Mouse (Mus musculus) liver, embryonic 13.5 days (tissue): ENCODE results near the gene Pcp4l1. TPM values are rescaled to one million over a fixed set of nuclear protein-coding genes. Genes with fewer than 3 reads are reported as not detected.
"Not testable (repeated sequence)": the region's sequence is repeated elsewhere in the genome, so short reads cannot be mapped to it uniquely, and the experiment has no call there.

Source experiments
- ATAC-seq: fragments of 200-750 bp; cut with Nextera tagmentation; 2 replicates; pipeline ENCODE4 v1.8.0; 2017; ENCODE audit warnings: low read depth, mild to moderate bottlenecking, moderate number of reproducible peaks, moderate library complexity
- DNase-seq: peaks from one replicate; pipeline ENCODE4 v3.0.0; 2022
- H3K27ac ChIP-seq: fragments of 300-500 bp; sonication (generic); 2 replicates; pipeline ENCODE4 v1.5.1; 2015; ENCODE audit warnings: moderate library complexity, mild to moderate bottlenecking, inconsistent platforms
- H3K27me3 ChIP-seq: fragments of 300-500 bp; sonication (generic); 2 replicates; pipeline ENCODE4 v1.6.1; 2015; ENCODE audit warnings: mild to moderate bottlenecking, inconsistent platforms
- H3K36me3 ChIP-seq: fragments of 300-500 bp; sonication (generic); 2 replicates; pipeline ENCODE4 v1.6.1; 2015; ENCODE audit warnings: mild to moderate bottlenecking, inconsistent platforms
- H3K4me1 ChIP-seq: fragments of 300-500 bp; sonication (generic); replicated peaks from 2 replicates; pipeline ENCODE4 v1.6.1; 2015; ENCODE audit warnings: inconsistent platforms
- H3K4me2 ChIP-seq: fragments of 300-500 bp; sonication (generic); 2 replicates; pipeline ENCODE4 v1.6.1; 2015; ENCODE audit warnings: inconsistent platforms, mild to moderate bottlenecking, moderate library complexity
- H3K4me3 ChIP-seq: fragments of 300-500 bp; sonication (generic); replicated peaks from 2 replicates; pipeline ENCODE4 v1.5.1; 2015; ENCODE audit warnings: mild to moderate bottlenecking, inconsistent platforms
- H3K9ac ChIP-seq: fragments of 300-500 bp; sonication (generic); 2 replicates; pipeline ENCODE4 v1.6.1; 2015; ENCODE audit warnings: mild to moderate bottlenecking, inconsistent platforms
- H3K9me3 ChIP-seq: fragments of 300-500 bp; sonication (generic); replicated peaks from 2 replicates; pipeline ENCODE4 v1.6.1; 2016; ENCODE audit warnings: inconsistent platforms
- WGBS: fragments of 180-500 bp; shearing (Covaris S2); methylation state at CpG from one replicate; pipeline ENCODE4 v1.1.7; 2015; ENCODE audit not compliant: insufficient replicate concordance; 5-methylcytosine and 5-hydroxymethylcytosine counted together
- polyA plus RNA-seq: library from polyadenylated mRNA; unstranded; fragments of >200 nt; fragmentation: Nextera tagmentation; extraction: Ambion mirVana; gene quantifications from 2 replicates; pipeline ENCODE4 v1.2.1, GENCODE M21; 2015

Pcp4l1 gene
- polyA plus RNA-seq, 1 experiment from 2014 or later, result 1.8 TPM

DNA sequence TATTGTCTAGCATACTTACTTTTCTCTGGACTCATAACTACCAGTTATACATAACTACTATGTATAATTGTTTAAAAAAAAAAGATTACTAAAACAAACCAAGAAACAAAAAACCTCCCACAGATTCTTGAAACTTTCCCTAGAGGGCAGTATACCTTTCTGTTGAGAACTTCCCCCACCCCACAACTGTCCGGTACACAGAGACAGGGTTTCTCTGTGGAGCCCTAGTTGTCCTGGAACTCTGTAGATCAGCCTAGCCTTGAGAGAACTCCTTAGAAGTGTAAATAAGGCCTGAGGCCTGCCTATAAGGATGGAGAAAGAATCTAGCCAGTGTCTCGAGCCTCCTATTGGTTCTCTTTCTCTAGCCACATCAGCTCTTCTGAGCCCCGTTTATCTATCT is 31.8 kb downstream of the Pcp4l1 start:
- Histone ChIP-seq H3K27me3 (peaks cover 28% of the 10 kb centered on the region), H3K4me1 (peaks cover 17% of the 10 kb centered on the region), H3K36me3 (no peaks in the 10 kb centered on the region), H3K9ac (no peak overlapping the region), H3K9me3 (no peaks in the 10 kb centered on the region), H3K4me2 (no peak overlapping the region), H3K4me3 (no peak overlapping the region), H3K27ac (no peak overlapping the region)
- ATAC-seq (no peak), DNase-seq (no peak)
- 30% methylated on average over 3 of the region's 3 CpGs for WGBS

DNA sequence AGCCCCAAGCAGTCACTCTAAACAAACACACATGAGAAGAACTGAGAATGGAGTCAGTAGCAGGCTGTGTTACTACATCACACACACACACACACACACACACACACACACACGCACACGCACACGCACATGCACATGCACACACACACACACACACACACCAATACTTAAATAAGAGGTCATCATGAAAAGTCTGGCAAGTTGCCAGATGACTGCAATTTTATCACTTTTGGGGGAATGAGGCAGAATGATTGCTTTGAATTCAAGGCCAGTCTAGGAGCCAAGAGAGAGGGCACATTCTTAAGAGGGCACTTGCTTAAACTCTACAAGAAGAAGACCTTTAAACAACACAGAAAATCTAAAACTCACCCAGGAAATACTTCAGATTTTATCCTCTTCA is 33.5 kb downstream of the Pcp4l1 start:
- peaks cover 17% of the 10 kb centered on the region for H3K4me1 ChIP-seq

DNA sequence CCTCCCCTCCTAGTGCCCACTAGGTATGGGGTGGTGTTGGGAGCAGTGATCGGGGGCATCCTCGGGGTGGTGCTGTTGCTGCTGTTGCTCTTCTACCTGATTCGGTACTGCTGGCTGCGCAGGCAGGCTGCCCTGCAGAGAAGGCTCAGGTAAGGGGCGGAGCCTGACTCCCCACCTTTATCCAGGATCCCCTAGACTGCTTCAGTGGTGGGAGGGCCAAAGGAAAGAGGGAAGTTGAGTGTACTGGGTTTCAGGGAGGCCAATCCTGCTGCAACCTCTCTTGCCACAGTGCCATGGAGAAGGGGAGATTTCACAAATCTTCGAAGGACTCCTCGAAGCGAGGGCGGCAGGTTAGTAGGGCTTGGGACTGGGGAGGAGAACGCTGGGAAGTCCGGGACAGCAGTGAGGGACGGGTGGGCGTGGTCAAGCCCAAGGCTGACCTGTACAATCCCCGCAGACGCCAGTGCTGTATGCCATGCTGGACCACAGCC is 36.5 kb downstream of the Pcp4l1 start:
- Histone ChIP-seq H3K4me1 (peaks cover 17% of the 10 kb centered on the region), H3K4me3 (peak overlapping the region; percentile 26), H3K9ac (no peak overlapping the region), H3K27ac (no peak overlapping the region), H3K4me2 (peak overlapping the region; percentile 53), H3K9me3 (no peaks in the 10 kb centered on the region), H3K27me3 (peaks cover 62% of the 10 kb centered on the region), H3K36me3 (no peaks in the 10 kb centered on the region)
- ATAC-seq (peak; percentile 47), DNase-seq (no peak)
- WGBS, result 11% methylated on average over 15 of the region's 15 CpGs

More for the DNA sequence above, 33.5 kb downstream of the Pcp4l1 start:
- no peak for DNase-seq
- no peaks in the 10 kb centered on the region for H3K9me3 ChIP-seq
- H3K4me3 ChIP-seq, result no peak overlapping the region
- no peak overlapping the region for H3K27ac ChIP-seq
- H3K27me3 ChIP-seq, result peaks cover 41% of the 10 kb centered on the region
- H3K4me2 ChIP-seq, result no peak overlapping the region
- 89% methylated on average over 3 of the region's 3 CpGs for WGBS
- no peak for ATAC-seq
- H3K36me3 ChIP-seq, result no peaks in the 10 kb centered on the region
- H3K9ac ChIP-seq, result no peak overlapping the region

DNA sequence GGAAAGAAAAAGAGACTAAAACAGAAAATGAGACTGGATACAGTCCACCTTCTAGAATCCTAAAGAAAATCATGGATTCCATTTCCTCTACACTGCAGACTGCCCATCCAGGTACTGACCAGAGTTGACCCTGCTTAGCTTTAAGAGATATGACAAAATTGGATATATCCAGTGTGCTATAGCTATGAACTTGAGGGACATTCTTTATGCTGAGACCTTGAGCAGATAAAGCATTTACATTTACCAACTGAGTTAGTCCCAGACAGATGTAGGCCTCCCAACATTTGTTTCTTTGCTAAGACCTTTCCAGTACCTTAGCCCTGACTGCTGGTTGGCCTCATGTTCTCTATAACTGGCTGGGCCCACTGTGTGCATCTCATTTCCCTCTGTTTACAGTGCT is 38.1 kb downstream of the Pcp4l1 start:
- Histone ChIP-seq H3K4me1 (peaks cover 17% of the 10 kb centered on the region), H3K4me2 (no peak overlapping the region), H3K9ac (no peak overlapping the region), H3K4me3 (no peak overlapping the region), H3K9me3 (no peaks in the 10 kb centered on the region), H3K27me3 (peaks cover 63% of the 10 kb centered on the region), H3K36me3 (no peaks in the 10 kb centered on the region), H3K27ac (no peak overlapping the region)
- no peak for DNase-seq
- no peak for ATAC-seq

DNA sequence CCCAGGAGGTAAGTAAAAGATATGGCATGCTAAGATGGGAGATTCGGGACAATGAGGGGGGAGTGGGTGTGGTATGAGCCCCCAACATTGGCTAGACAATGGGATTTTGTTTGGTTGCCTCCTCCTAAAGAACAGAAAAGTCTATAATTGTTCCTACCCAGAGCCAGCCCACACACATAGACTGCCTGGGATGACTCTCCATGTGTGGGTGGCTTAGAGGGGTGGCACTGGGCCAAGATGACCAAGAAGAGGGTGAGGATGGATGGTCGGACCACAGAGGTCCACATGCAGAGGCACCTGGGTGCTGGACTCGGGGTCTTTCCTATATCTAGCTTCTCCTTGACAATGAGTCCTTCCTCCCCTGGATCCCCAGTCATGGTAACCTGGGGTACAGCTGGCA is 39.4 kb downstream of the Pcp4l1 start:
- no peaks in the 10 kb centered on the region for H3K36me3 ChIP-seq
- WGBS, result 49% methylated on average over 3 of the region's 3 CpGs
- peaks cover 62% of the 10 kb centered on the region for H3K27me3 ChIP-seq
- no peak for DNase-seq
- peaks cover 17% of the 10 kb centered on the region for H3K4me1 ChIP-seq
- ATAC-seq, result no peak
- no peak overlapping the region for H3K9ac ChIP-seq
- H3K27ac ChIP-seq, result no peak overlapping the region
- no peak overlapping the region for H3K4me3 ChIP-seq
- no peak overlapping the region for H3K4me2 ChIP-seq
- no peaks in the 10 kb centered on the region for H3K9me3 ChIP-seq

DNA sequence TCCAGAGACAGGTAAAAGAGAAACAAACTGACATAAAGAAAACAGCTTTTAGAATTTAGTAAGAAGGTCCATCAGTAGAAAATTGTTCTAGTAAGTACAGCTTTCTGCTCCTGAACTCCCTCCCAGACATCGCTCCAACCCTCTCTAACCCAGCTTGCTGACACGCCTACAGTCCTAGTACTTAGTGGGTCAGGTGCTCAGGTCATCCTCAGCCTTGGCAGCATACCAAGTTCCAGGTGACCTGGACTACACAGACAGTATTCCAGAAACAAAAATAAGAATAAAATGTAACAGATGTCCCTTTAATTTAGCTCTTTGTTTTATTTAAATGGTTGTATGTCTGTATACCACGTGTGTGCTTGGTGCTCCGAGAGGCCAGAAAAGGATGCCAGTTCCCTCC is 44.1 kb downstream of the Pcp4l1 start:
- no peak overlapping the region for H3K27ac ChIP-seq
- no peak overlapping the region for H3K9ac ChIP-seq
- no peak overlapping the region for H3K4me3 ChIP-seq
- DNase-seq, result no peak
- H3K27me3 ChIP-seq, result peaks cover 20% of the 10 kb centered on the region
- 86% methylated on average over 4 of the region's 4 CpGs for WGBS
- no peak overlapping the region for H3K4me2 ChIP-seq
- no peaks in the 10 kb centered on the region for H3K9me3 ChIP-seq
- ATAC-seq, result no peak
- no peaks in the 10 kb centered on the region for H3K36me3 ChIP-seq
- peaks cover 30% of the 10 kb centered on the region for H3K4me1 ChIP-seq

DNA sequence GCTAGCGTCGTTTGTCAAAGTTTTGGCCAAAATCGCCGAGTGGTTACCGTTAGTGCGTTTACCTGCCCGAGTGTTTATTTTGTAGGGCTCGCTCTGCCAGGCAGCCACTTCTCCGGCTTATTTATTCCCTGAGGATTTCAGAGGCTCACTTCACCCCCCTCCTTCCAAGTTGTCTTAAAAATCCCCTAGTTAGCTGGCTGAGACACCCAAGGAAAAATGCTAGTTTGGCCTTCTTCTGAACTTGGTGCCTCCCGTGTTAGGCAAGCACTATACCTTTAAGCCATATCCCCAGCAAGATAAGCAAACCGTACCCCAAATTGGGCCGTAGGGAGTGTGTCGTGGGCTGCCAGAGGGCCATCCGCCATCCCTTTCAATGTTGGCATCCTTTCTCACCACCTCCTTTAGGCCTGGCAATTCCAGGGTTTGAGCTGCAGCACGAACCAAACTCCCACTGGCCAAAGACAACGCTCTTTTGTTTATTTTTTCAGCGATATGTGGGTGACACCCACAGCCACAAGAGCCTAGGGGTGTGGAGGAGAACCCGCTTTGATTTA is 45.2 kb downstream of the Pcp4l1 start:
- DNase-seq, result peak; percentile 23

DNA sequence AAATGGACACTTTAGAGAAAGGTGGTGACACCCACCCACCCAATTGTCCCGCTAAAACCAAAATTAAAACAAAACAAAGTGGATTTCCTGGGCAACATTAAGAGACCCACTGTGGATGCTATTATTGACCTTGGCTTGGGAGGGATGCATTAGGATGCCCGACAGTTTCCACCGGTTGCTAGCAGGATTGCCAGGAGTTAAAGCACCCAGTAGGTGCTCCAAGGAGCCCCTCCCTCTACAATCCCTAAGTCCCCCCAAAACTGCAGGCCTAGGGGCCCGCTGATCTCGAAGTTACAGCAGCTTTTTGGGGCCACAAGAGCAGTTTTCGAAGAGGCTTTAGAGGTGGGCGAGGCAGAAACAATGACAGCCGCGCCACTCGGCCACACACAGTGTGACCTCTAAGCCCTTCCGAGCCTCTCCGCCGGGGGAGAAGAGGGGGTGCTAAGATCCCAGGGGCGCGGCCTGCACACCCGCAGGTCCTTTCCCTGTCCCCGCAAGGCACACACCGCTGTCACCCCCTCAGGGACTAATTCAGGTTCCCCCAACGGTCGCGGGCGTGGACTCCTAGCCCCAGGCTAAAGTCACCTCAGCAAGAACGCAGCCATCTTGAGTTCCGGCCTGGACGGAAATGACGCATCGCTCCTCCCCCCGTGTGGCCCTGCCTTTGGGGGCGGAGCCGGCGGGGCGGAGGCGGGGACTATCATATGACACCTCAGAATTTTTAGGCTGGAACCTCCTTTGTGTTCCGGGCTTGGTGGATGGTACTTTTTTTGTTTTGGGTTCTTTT is 45.9 kb downstream of the Pcp4l1 start, which contains the start of the genes Sdhc and Mpz:
Gene Sdhc (minus strand): TSS at position 630 of the 787 bp plus-strand sequence.
Gene Mpz (plus strand): TSS at position 738 of the 787 bp plus-strand sequence.
- WGBS, result under 1% methylated on average over 34 of the region's 34 CpGs
- Histone ChIP-seq H3K27me3 (peaks cover 7% of the 10 kb centered on the region; the same call in 1 of the 2 replicates), H3K36me3 (peaks cover 9% of the 10 kb centered on the region), H3K9ac (peak within 1 kb of the TSS; percentile 89), H3K4me2 (peak within 1 kb of the TSS; percentile 91), H3K4me3 (peak within 1 kb of the TSS; percentile 77), H3K4me1 (peaks cover 30% of the 10 kb centered on the region), H3K27ac (peak within 1 kb of the TSS; percentile 76), H3K9me3 (no peaks in the 10 kb centered on the region)
- DNase-seq (peak; percentile 95), ATAC-seq (peak; percentile 97)

More for the DNA sequence above, 45.2 kb downstream of the Pcp4l1 start:
- Histone ChIP-seq H3K36me3 (peaks cover 2% of the 10 kb centered on the region), H3K4me1 (peaks cover 30% of the 10 kb centered on the region), H3K9me3 (no peaks in the 10 kb centered on the region), H3K4me2 (peak overlapping the region; percentile 91), H3K27ac (peak overlapping the region; percentile 76), H3K9ac (peak overlapping the region; percentile 65), H3K27me3 (peaks cover 12% of the 10 kb centered on the region; the same call in 1 of the 2 replicates), H3K4me3 (peak overlapping the region; percentile 77)
- 12% methylated on average over 18 of the region's 18 CpGs for WGBS
- peak; percentile 45 for ATAC-seq

DNA sequence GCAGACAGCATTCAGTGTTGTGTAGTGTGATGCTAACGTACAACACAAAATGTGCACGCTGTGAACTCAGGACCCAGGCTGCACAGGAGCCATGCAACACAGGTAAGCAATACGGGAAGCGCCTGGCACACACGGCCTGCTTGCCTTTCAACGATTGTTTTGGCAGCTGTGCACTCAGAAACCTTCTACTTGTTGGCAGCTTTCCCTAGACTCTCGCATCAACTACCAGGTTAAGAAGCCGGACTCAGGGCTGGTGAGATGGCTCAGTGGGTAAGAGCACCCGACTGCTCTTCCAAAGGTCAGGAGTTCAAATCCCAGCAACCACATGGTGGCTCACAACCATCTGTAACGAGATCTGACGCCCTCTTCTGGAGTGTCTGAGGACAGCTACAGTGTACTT is 53.1 kb downstream of the Pcp4l1 start:
- H3K9ac ChIP-seq, H3K4me2 ChIP-seq, H3K27ac ChIP-seq, H3K9me3 ChIP-seq, H3K27me3 ChIP-seq, H3K4me3 ChIP-seq, H3K4me1 ChIP-seq, DNase-seq, ATAC-seq: not testable (repeated sequence)
- peaks cover 73% of the 10 kb centered on the region for H3K36me3 ChIP-seq
- 83% methylated on average over 11 of the region's 11 CpGs for WGBS

DNA sequence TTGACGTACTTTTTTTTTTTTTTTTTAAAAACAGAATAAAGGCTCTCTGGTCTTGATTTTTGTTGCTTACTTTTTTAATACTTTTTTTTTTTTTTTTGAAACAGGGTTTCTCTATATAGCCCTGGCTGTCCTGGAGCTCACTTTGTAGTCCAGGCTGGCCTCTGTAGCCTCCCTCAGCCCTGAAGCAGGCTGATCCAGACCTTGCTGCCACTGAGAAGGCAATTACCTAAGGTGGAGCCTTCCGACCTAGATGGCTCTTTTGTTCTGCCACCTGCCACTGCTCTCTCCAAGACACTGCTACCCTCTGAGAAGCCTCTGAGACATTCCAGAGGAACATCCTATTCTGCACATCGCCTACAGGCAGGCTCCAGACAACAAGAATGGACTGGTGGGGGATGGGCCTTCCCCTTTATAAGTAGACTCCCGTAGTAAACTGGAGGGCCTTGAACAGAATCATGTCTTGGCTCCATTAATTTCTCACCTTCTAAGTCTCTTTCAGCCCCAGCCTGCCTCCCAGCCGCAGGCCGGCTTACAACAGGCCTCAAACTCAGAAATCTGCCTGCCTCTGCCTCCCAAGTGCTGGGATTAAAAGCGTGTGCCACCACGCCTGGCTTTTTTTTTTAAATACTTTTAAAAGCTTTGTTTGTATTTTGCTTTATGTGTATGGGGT is 58.4 kb downstream of the Pcp4l1 start:
- not testable (repeated sequence) for H3K9me3 ChIP-seq, H3K4me1 ChIP-seq, H3K27me3 ChIP-seq, H3K4me3 ChIP-seq, ATAC-seq, H3K4me2 ChIP-seq, DNase-seq, H3K27ac ChIP-seq, H3K9ac ChIP-seq
- peaks cover 92% of the 10 kb centered on the region for H3K36me3 ChIP-seq
- WGBS, result 89% methylated on average over 8 of the region's 8 CpGs

DNA sequence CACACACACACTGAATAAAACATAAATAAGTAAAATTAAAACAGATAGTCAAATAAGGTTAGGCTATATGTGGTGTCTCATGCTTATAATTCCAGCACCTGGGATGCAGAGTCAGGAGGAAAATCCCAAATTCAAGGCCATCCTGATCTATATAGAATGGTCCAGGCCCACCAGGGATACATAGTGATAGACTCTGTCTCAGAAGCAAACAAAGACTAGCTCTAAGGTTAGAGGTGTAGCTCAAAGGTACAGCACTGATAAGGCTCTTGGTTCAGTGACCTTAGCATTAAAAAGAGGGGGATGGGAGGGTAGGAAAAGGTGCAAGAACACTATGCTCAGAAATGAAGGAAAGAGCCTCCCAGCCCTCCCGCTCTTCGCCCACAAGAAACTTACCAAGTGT is 60.5 kb downstream of the Pcp4l1 start:
- peak; percentile 53; the same call in 1 of the 2 replicates for ATAC-seq
- 88% methylated on average over 2 of the region's 2 CpGs for WGBS

More for the DNA sequence above, 60.5 kb downstream of the Pcp4l1 start:
- no peak overlapping the region for H3K4me3 ChIP-seq
- H3K9me3 ChIP-seq, result no peaks in the 10 kb centered on the region
- H3K36me3 ChIP-seq, result peaks cover 88% of the 10 kb centered on the region
- peaks cover 8% of the 10 kb centered on the region; the same call in 1 of the 2 replicates for H3K4me1 ChIP-seq
- H3K27me3 ChIP-seq, result no peaks in the 10 kb centered on the region
- no peak overlapping the region for H3K4me2 ChIP-seq
- H3K27ac ChIP-seq, result peak overlapping the region; percentile 23; the same call in 1 of the 2 replicates
- no peak for DNase-seq
- H3K9ac ChIP-seq, result no peak overlapping the region
